Mouse (Mus musculus): ENCODE results near the gene Gphn. TPM values are rescaled to one million over a fixed set of nuclear protein-coding genes. Genes with fewer than 3 reads are reported as not detected.

Gene Gphn
- total and polyA plus RNA-seq, 2 experiments from 2014 or later, result 69.7 to 83.2 TPM

GRCm38 (mm10) chr12:78631816-78632215, 405.6 kb downstream of the Gphn start:
- TF ChIP-seq CTCF (IDR thresholded peaks at IDR 0.05), result no peak
- WGBS, result 81% methylated on average over 2 of the region's 2 CpGs
- ATAC-seq (ENCODE audit: low FRiP score) (no peak), DNase-seq (ENCODE audit: low spot score) (no peak)
- Histone ChIP-seq H3K4me2 (ENCODE audit: low read depth, low read length, poor library complexity, severe bottlenecking) (no peak overlapping the region), H3K9ac (replicated peaks; ENCODE audit: low read length, poor library complexity, severe bottlenecking) (no peak overlapping the region), H3K4me1 (ENCODE audit: insufficient read depth, low read length) (no peaks in the 10 kb centered on the region), H3K4me3 (ENCODE audit: low read depth, low read length) (no peak overlapping the region), H3K36me3 (ENCODE audit: insufficient read depth, low read length) (peaks cover 5% of the 10 kb centered on the region; the same call in 1 of the 2 replicates), H3K27me3 (ENCODE audit: insufficient read depth, low read length) (no peaks in the 10 kb centered on the region), H3K9me3 (ENCODE audit: low read length) (no peaks in the 10 kb centered on the region), H3K27ac (ENCODE audit: low read depth, low read length) (no peak overlapping the region)

- TF ChIP-seq CTCF (IDR thresholded peaks at IDR 0.05), result no peak
- no peak overlapping the region for H3K27ac ChIP-seq (ENCODE audit: low read depth, low read length)
- DNase-seq (ENCODE audit: low spot score) (no peak), ATAC-seq (ENCODE audit: low FRiP score) (no peak)
- H3K27me3 ChIP-seq (ENCODE audit: insufficient read depth, low read length), result no peaks in the 10 kb centered on the region
- 61% methylated on average over 1 of the region's 1 CpGs for WGBS
- H3K9ac ChIP-seq (replicated peaks; ENCODE audit: low read length, poor library complexity, severe bottlenecking), result no peak overlapping the region
- no peaks in the 10 kb centered on the region for H3K9me3 ChIP-seq (ENCODE audit: low read length)
- no peak overlapping the region for H3K4me2 ChIP-seq (ENCODE audit: low read depth, low read length, poor library complexity, severe bottlenecking)
- H3K4me3 ChIP-seq (ENCODE audit: low read depth, low read length), result no peak overlapping the region
- H3K4me1 ChIP-seq (ENCODE audit: insufficient read depth, low read length), result no peaks in the 10 kb centered on the region
- no peaks in the 10 kb centered on the region; the same call in 1 of the 2 replicates for H3K36me3 ChIP-seq (ENCODE audit: insufficient read depth, low read length)
These were observed 413.3 kb downstream of the Gphn start for GRCm38 (mm10) chr12:78639466-78639865.

GRCm38 (mm10) chr12:78640086-78640485, 413.9 kb downstream of the Gphn start:
- no peak overlapping the region for H3K9ac ChIP-seq (replicated peaks; ENCODE audit: low read length, poor library complexity, severe bottlenecking)
- H3K27ac ChIP-seq (ENCODE audit: low read depth, low read length), result no peak overlapping the region
- H3K4me1 ChIP-seq (ENCODE audit: insufficient read depth, low read length), result no peaks in the 10 kb centered on the region
- DNase-seq (ENCODE audit: low spot score) (no peak), ATAC-seq (ENCODE audit: low FRiP score) (no peak)
- TF ChIP-seq CTCF (IDR thresholded peaks at IDR 0.05), result no peak
- no peak overlapping the region for H3K4me3 ChIP-seq (ENCODE audit: low read depth, low read length)
- H3K4me2 ChIP-seq (ENCODE audit: low read depth, low read length, poor library complexity, severe bottlenecking), result no peak overlapping the region
- H3K36me3 ChIP-seq (ENCODE audit: insufficient read depth, low read length), result no peaks in the 10 kb centered on the region; the same call in 1 of the 2 replicates
- no peaks in the 10 kb centered on the region for H3K9me3 ChIP-seq (ENCODE audit: low read length)
- no peaks in the 10 kb centered on the region for H3K27me3 ChIP-seq (ENCODE audit: insufficient read depth, low read length)
- WGBS, result 68% methylated on average over 2 of the region's 2 CpGs

GRCm38 (mm10) chr12:78641220-78641619, 415.0 kb downstream of the Gphn start:
- Histone ChIP-seq H3K4me2 (ENCODE audit: low read depth, low read length, poor library complexity, severe bottlenecking) (no peak overlapping the region), H3K27me3 (ENCODE audit: insufficient read depth, low read length) (no peaks in the 10 kb centered on the region), H3K4me1 (ENCODE audit: insufficient read depth, low read length) (no peaks in the 10 kb centered on the region), H3K9me3 (ENCODE audit: low read length) (no peaks in the 10 kb centered on the region), H3K36me3 (ENCODE audit: insufficient read depth, low read length) (no peaks in the 10 kb centered on the region; the same call in 1 of the 2 replicates), H3K9ac (replicated peaks; ENCODE audit: low read length, poor library complexity, severe bottlenecking) (no peak overlapping the region), H3K27ac (ENCODE audit: low read depth, low read length) (no peak overlapping the region), H3K4me3 (ENCODE audit: low read depth, low read length) (no peak overlapping the region)
- ATAC-seq (ENCODE audit: low FRiP score), result no peak
- TF ChIP-seq CTCF (IDR thresholded peaks at IDR 0.05), result no peak
- no peak for DNase-seq (ENCODE audit: low spot score)

- no peak for ATAC-seq (ENCODE audit: low FRiP score)
- Histone ChIP-seq H3K4me1 (ENCODE audit: insufficient read depth, low read length) (no peaks in the 10 kb centered on the region), H3K4me3 (ENCODE audit: low read depth, low read length) (no peak overlapping the region), H3K27me3 (ENCODE audit: insufficient read depth, low read length) (no peaks in the 10 kb centered on the region), H3K36me3 (ENCODE audit: insufficient read depth, low read length) (no peaks in the 10 kb centered on the region; the same call in 1 of the 2 replicates), H3K9ac (replicated peaks; ENCODE audit: low read length, poor library complexity, severe bottlenecking) (no peak overlapping the region), H3K27ac (ENCODE audit: low read depth, low read length) (no peak overlapping the region), H3K9me3 (ENCODE audit: low read length) (no peaks in the 10 kb centered on the region), H3K4me2 (ENCODE audit: low read depth, low read length, poor library complexity, severe bottlenecking) (no peak overlapping the region)
- no peak for TF ChIP-seq CTCF (IDR thresholded peaks at IDR 0.05)
- peak; percentile 52 for DNase-seq (ENCODE audit: low spot score)
- 69% methylated on average over 2 of the region's 2 CpGs for WGBS
These were observed 417.5 kb downstream of the Gphn start for GRCm38 (mm10) chr12:78643691-78644090.

GRCm38 (mm10) chr12:78645282-78645681, 419.1 kb downstream of the Gphn start:
- Histone ChIP-seq H3K9me3 (ENCODE audit: low read length) (no peaks in the 10 kb centered on the region), H3K4me3 (ENCODE audit: low read depth, low read length) (no peak overlapping the region), H3K27me3 (ENCODE audit: insufficient read depth, low read length) (no peaks in the 10 kb centered on the region), H3K36me3 (ENCODE audit: insufficient read depth, low read length) (no peaks in the 10 kb centered on the region), H3K27ac (ENCODE audit: low read depth, low read length) (no peak overlapping the region), H3K9ac (replicated peaks; ENCODE audit: low read length, poor library complexity, severe bottlenecking) (no peak overlapping the region), H3K4me2 (ENCODE audit: low read depth, low read length, poor library complexity, severe bottlenecking) (no peak overlapping the region), H3K4me1 (ENCODE audit: insufficient read depth, low read length) (no peaks in the 10 kb centered on the region)
- ATAC-seq (ENCODE audit: low FRiP score) (no peak), DNase-seq (ENCODE audit: low spot score) (no peak)
- WGBS, result 91% methylated on average over 1 of the region's 1 CpGs
- TF ChIP-seq CTCF (IDR thresholded peaks at IDR 0.05), result no peak

All from midbrain, postnatal 0 days (tissue).